Mouse (Mus musculus): ENCODE measurements around the gene Mettl8. TPM values are rescaled to one million over a fixed set of nuclear protein-coding genes. Genes with fewer than 3 reads are reported as not detected.

The Mettl8 gene
- polyA plus RNA-seq, 1 experiment, result 21.1 TPM

GRCm38 (mm10) chr2:70929714-70930113, 125.7 kb downstream of the Mettl8 start:
- Histone ChIP-seq H3K27me3 (ENCODE audit: control insufficient read depth, insufficient read depth, low read length, poor library complexity, severe bottlenecking) (no peaks in the 10 kb centered on the region), H3K9ac (ENCODE audit: low read depth, poor library complexity, severe bottlenecking) (no peak overlapping the region), H3K4me3 (ENCODE audit: low read depth, low read length) (no peak overlapping the region), H3K36me3 (ENCODE audit: control insufficient read depth, insufficient read depth, low read length, poor library complexity, severe bottlenecking) (no peaks in the 10 kb centered on the region), H3K9me3 (replicated peaks; ENCODE audit: control insufficient read depth, insufficient read depth, low read length, poor library complexity, severe bottlenecking) (no peaks in the 10 kb centered on the region), H3K27ac (ENCODE audit: insufficient read depth, low read length) (no peak overlapping the region), H3K4me1 (ENCODE audit: control insufficient read depth, insufficient read depth, low read length) (no peaks in the 10 kb centered on the region)
- TF ChIP-seq EP300 (IDR thresholded peaks at IDR 0.05; ENCODE audit: insufficient read depth, low read depth, low read length) (no peak), POLR2A (IDR thresholded peaks at IDR 0.05; ENCODE audit: insufficient read depth, low read length) (no peak), CTCF (IDR thresholded peaks at IDR 0.05; ENCODE audit: low read depth, low read length) (no peak)

GRCm38 (mm10) chr2:70924049-70924448, 131.3 kb downstream of the Mettl8 start:
- Histone ChIP-seq H3K9ac (ENCODE audit: low read depth, poor library complexity, severe bottlenecking) (no peak overlapping the region), H3K4me3 (ENCODE audit: low read depth, low read length) (no peak overlapping the region), H3K36me3 (ENCODE audit: control insufficient read depth, insufficient read depth, low read length, poor library complexity, severe bottlenecking) (no peaks in the 10 kb centered on the region), H3K9me3 (replicated peaks; ENCODE audit: control insufficient read depth, insufficient read depth, low read length, poor library complexity, severe bottlenecking) (no peaks in the 10 kb centered on the region), H3K27me3 (ENCODE audit: control insufficient read depth, insufficient read depth, low read length, poor library complexity, severe bottlenecking) (0 out of 2 replicates have a peak, but pooled peaks cover 2% of the 10 kb centered on the region), H3K27ac (ENCODE audit: insufficient read depth, low read length) (no peak overlapping the region), H3K4me1 (ENCODE audit: control insufficient read depth, insufficient read depth, low read length) (no peaks in the 10 kb centered on the region)
- TF ChIP-seq CTCF (IDR thresholded peaks at IDR 0.05; ENCODE audit: low read depth, low read length) (no peak), EP300 (IDR thresholded peaks at IDR 0.05; ENCODE audit: insufficient read depth, low read depth, low read length) (no peak), POLR2A (IDR thresholded peaks at IDR 0.05; ENCODE audit: insufficient read depth, low read length) (no peak)

GRCm38 (mm10) chr2:70922814-70923213, 132.6 kb downstream of the Mettl8 start:
- H3K4me3 ChIP-seq (ENCODE audit: low read depth, low read length), result no peak overlapping the region
- H3K27me3 ChIP-seq (ENCODE audit: control insufficient read depth, insufficient read depth, low read length, poor library complexity, severe bottlenecking), result 0 out of 2 replicates have a peak, but pooled peaks cover 2% of the 10 kb centered on the region
- no peak for TF ChIP-seq POLR2A (IDR thresholded peaks at IDR 0.05; ENCODE audit: insufficient read depth, low read length)
- no peak overlapping the region for H3K27ac ChIP-seq (ENCODE audit: insufficient read depth, low read length)
- no peaks in the 10 kb centered on the region for H3K4me1 ChIP-seq (ENCODE audit: control insufficient read depth, insufficient read depth, low read length)
- no peaks in the 10 kb centered on the region for H3K36me3 ChIP-seq (ENCODE audit: control insufficient read depth, insufficient read depth, low read length, poor library complexity, severe bottlenecking)
- H3K9me3 ChIP-seq (replicated peaks; ENCODE audit: control insufficient read depth, insufficient read depth, low read length, poor library complexity, severe bottlenecking), result no peaks in the 10 kb centered on the region
- no peak overlapping the region for H3K9ac ChIP-seq (ENCODE audit: low read depth, poor library complexity, severe bottlenecking)

GRCm38 (mm10) chr2:70920937-70921596, 134.3 kb downstream of the Mettl8 start:
- no peaks in the 10 kb centered on the region for H3K36me3 ChIP-seq (ENCODE audit: control insufficient read depth, insufficient read depth, low read length, poor library complexity, severe bottlenecking)
- H3K4me3 ChIP-seq (ENCODE audit: low read depth, low read length), result no peak overlapping the region
- H3K27me3 ChIP-seq (ENCODE audit: control insufficient read depth, insufficient read depth, low read length, poor library complexity, severe bottlenecking), result 0 out of 2 replicates have a peak, but pooled peaks cover 2% of the 10 kb centered on the region
- H3K9me3 ChIP-seq (replicated peaks; ENCODE audit: control insufficient read depth, insufficient read depth, low read length, poor library complexity, severe bottlenecking), result no peaks in the 10 kb centered on the region
- no peak for TF ChIP-seq CTCF (IDR thresholded peaks at IDR 0.05; ENCODE audit: low read depth, low read length)
- no peak for TF ChIP-seq EP300 (IDR thresholded peaks at IDR 0.05; ENCODE audit: insufficient read depth, low read depth, low read length)
- TF ChIP-seq POLR2A (IDR thresholded peaks at IDR 0.05; ENCODE audit: insufficient read depth, low read length), result no peak
- H3K4me1 ChIP-seq (ENCODE audit: control insufficient read depth, insufficient read depth, low read length), result no peaks in the 10 kb centered on the region
- no peak overlapping the region for H3K9ac ChIP-seq (ENCODE audit: low read depth, poor library complexity, severe bottlenecking)
- no peak overlapping the region for H3K27ac ChIP-seq (ENCODE audit: insufficient read depth, low read length)

GRCm38 (mm10) chr2:70919913-70920522, 135.4 kb downstream of the Mettl8 start:
- no peak overlapping the region for H3K9ac ChIP-seq (ENCODE audit: low read depth, poor library complexity, severe bottlenecking)

GRCm38 (mm10) chr2:70918516-70918915, 136.9 kb downstream of the Mettl8 start:
- H3K4me3 ChIP-seq (ENCODE audit: low read depth, low read length), result no peak overlapping the region
- H3K9ac ChIP-seq (ENCODE audit: low read depth, poor library complexity, severe bottlenecking), result no peak overlapping the region
- no peak overlapping the region for H3K27ac ChIP-seq (ENCODE audit: insufficient read depth, low read length)
- no peaks in the 10 kb centered on the region for H3K9me3 ChIP-seq (replicated peaks; ENCODE audit: control insufficient read depth, insufficient read depth, low read length, poor library complexity, severe bottlenecking)
- H3K36me3 ChIP-seq (ENCODE audit: control insufficient read depth, insufficient read depth, low read length, poor library complexity, severe bottlenecking), result no peaks in the 10 kb centered on the region
- H3K27me3 ChIP-seq (ENCODE audit: control insufficient read depth, insufficient read depth, low read length, poor library complexity, severe bottlenecking), result 0 out of 2 replicates have a peak, but pooled peaks cover 2% of the 10 kb centered on the region
- H3K4me1 ChIP-seq (ENCODE audit: control insufficient read depth, insufficient read depth, low read length), result no peaks in the 10 kb centered on the region
- TF ChIP-seq POLR2A (IDR thresholded peaks at IDR 0.05; ENCODE audit: insufficient read depth, low read length) (no peak), EP300 (IDR thresholded peaks at IDR 0.05; ENCODE audit: insufficient read depth, low read depth, low read length) (no peak), CTCF (IDR thresholded peaks at IDR 0.05; ENCODE audit: low read depth, low read length) (no peak)

More at GRCm38 (mm10) chr2:70919913-70920522, 135.4 kb downstream of the Mettl8 start:
- H3K36me3 ChIP-seq (ENCODE audit: control insufficient read depth, insufficient read depth, low read length, poor library complexity, severe bottlenecking), result no peaks in the 10 kb centered on the region
- H3K4me3 ChIP-seq (ENCODE audit: low read depth, low read length), result no peak overlapping the region
- TF ChIP-seq EP300 (IDR thresholded peaks at IDR 0.05; ENCODE audit: insufficient read depth, low read depth, low read length) (no peak), CTCF (IDR thresholded peaks at IDR 0.05; ENCODE audit: low read depth, low read length) (no peak), POLR2A (IDR thresholded peaks at IDR 0.05; ENCODE audit: insufficient read depth, low read length) (no peak)
- H3K4me1 ChIP-seq (ENCODE audit: control insufficient read depth, insufficient read depth, low read length), result no peaks in the 10 kb centered on the region
- no peaks in the 10 kb centered on the region for H3K9me3 ChIP-seq (replicated peaks; ENCODE audit: control insufficient read depth, insufficient read depth, low read length, poor library complexity, severe bottlenecking)
- no peak overlapping the region for H3K27ac ChIP-seq (ENCODE audit: insufficient read depth, low read length)
- H3K27me3 ChIP-seq (ENCODE audit: control insufficient read depth, insufficient read depth, low read length, poor library complexity, severe bottlenecking), result 0 out of 2 replicates have a peak, but pooled peaks cover 2% of the 10 kb centered on the region

Other genes starting within 250 kb of the Mettl8 start
- 83.4 and 89.0 TPM in 2 replicates for gene Tlk1, start 229.9 kb downstream of the Mettl8 start, polyA plus RNA-seq (2011; ENCODE audit: insufficient read depth, insufficient read length, low read depth, missing spikeins)
- 52.8 and 54.0 TPM in 2 replicates for gene Dcaf17, start 255 bp downstream of the Mettl8 start, polyA plus RNA-seq (2011; ENCODE audit: insufficient read depth, insufficient read length, low read depth, missing spikeins)
- 0.33 and 0.85 TPM in 2 replicates for gene Cybrd1, start 62.3 kb upstream of the Mettl8 start, polyA plus RNA-seq (2011; ENCODE audit: insufficient read depth, insufficient read length, low read depth, missing spikeins)
- 140 and 149 TPM in 2 replicates for gene Dync1i2, start 156.1 kb upstream of the Mettl8 start, polyA plus RNA-seq (2011; ENCODE audit: insufficient read depth, insufficient read length, low read depth, missing spikeins)

Data from ES-Bruce4 (cell line).